Mouse (Mus musculus) CH12.LX (cell line): Measurements from ENCODE around the gene Borcs8. TPM values are rescaled to one million over a fixed set of nuclear protein-coding genes. Genes with fewer than 3 reads are reported as not detected.

Experiments
- DNase-seq: peaks from one replicate; pipeline ENCODE4 v3.0.0-alpha.2; 2013; ENCODE audit errors: extremely low read depth
- H3K27ac ChIP-seq: 2 replicates; pipeline ENCODE4 v1.5.1; 2012; ENCODE audit warnings: low read depth, mild to moderate bottlenecking, control low read depth, moderate library complexity; ENCODE audit not compliant: insufficient read depth
- H3K27me3 ChIP-seq: replicated peaks from 2 replicates; pipeline ENCODE3; 2012; ENCODE audit warnings: inconsistent platforms
- H3K36me3 ChIP-seq, 2 experiments: replicated peaks in 1 of 2; 2 replicates each; pipeline versions ENCODE3 to v1.6.1; 2012; ENCODE audit warnings: inconsistent platforms in 1 of 2, low read length in 1 of 2, mild to moderate bottlenecking in 1 of 2, mixed read lengths in 1 of 2, moderate library complexity in 1 of 2; ENCODE audit not compliant: control insufficient read depth in 1 of 2, insufficient read depth in 1 of 2
- H3K4me1 ChIP-seq, 2 experiments: 2 replicates each; pipeline ENCODE4 v1.6.1; 2012; ENCODE audit warnings: inconsistent platforms in 1 of 2, moderate library complexity in 1 of 2; ENCODE audit not compliant: insufficient read depth in 2 of 2, control insufficient read depth in 1 of 2
- H3K4me2 ChIP-seq: 2 replicates; pipeline ENCODE4 v1.6.1; 2012; ENCODE audit warnings: low read depth, mild to moderate bottlenecking, control low read depth; ENCODE audit not compliant: poor library complexity, insufficient read depth, severe bottlenecking
- H3K4me3 ChIP-seq, 3 experiments: fragments of 150-350 bp in 1 of 3; sonication (generic) in 1 of 3; replicated peaks in 1 of 3; 2 replicates each; pipeline versions ENCODE3 to v1.5.1; 2011 to 2012; ENCODE audit warnings: low read depth in 2 of 3, low read length in 2 of 3, mild to moderate bottlenecking in 2 of 3, moderate library complexity in 2 of 3, control low read depth in 1 of 3, improper control_type of control experiment in 1 of 3, inconsistent platforms in 1 of 3, mixed read lengths in 1 of 3; ENCODE audit not compliant: poor library complexity in 1 of 3
- H3K79me2 ChIP-seq: replicated peaks from 2 replicates; pipeline ENCODE4 v1.6.1; 2012; ENCODE audit warnings: mild to moderate bottlenecking, moderate library complexity; ENCODE audit not compliant: control insufficient read depth, poor library complexity, insufficient read depth, severe bottlenecking; ENCODE audit errors: extremely low read depth
- H3K9ac ChIP-seq: 2 replicates; pipeline ENCODE4 v1.6.1; 2012; ENCODE audit warnings: low read depth, mild to moderate bottlenecking, control low read depth, moderate library complexity; ENCODE audit not compliant: insufficient read depth
- H3K9me3 ChIP-seq: replicated peaks from 2 replicates; pipeline ENCODE3; 2012; ENCODE audit warnings: low read length, inconsistent platforms, mixed read lengths
- BHLHE40 ChIP-seq: IDR thresholded peaks from 2 replicates; pipeline ENCODE4 v1.6.1; 2011; ENCODE audit warnings: mild to moderate bottlenecking, low read depth, low read length, improper control_type of control experiment
- CHD1 ChIP-seq: IDR thresholded peaks from 2 replicates; pipeline ENCODE4 v1.6.1; 2012; ENCODE audit warnings: low read depth, low read length, improper control_type of control experiment, inconsistent platforms
- E2F4 ChIP-seq: IDR thresholded peaks from 2 replicates; pipeline ENCODE4 v1.6.1; 2011; ENCODE audit warnings: low read depth, low read length, improper control_type of control experiment; ENCODE audit not compliant: insufficient replicate concordance
- ETS1 ChIP-seq: conservative IDR thresholded peaks from 2 replicates; pipeline ENCODE4 v1.6.1; 2012; ENCODE audit warnings: low read depth, mild to moderate bottlenecking, inconsistent platforms, low read length, improper control_type of control experiment, moderate library complexity
- IRF4 ChIP-seq: IDR thresholded peaks from 2 replicates; pipeline ENCODE4 v1.6.1; 2014; ENCODE audit warnings: low read depth, mild to moderate bottlenecking, inconsistent platforms, low read length, improper control_type of control experiment
- JUN ChIP-seq: IDR thresholded peaks from 2 replicates; pipeline ENCODE4 v1.6.1; 2011; ENCODE audit warnings: low read depth, mild to moderate bottlenecking, low read length, improper control_type of control experiment, moderate library complexity; ENCODE audit not compliant: insufficient read depth
- MAX ChIP-seq: IDR thresholded peaks from 2 replicates; pipeline ENCODE4 v1.6.1; 2011; ENCODE audit warnings: low read length, improper control_type of control experiment
- MEF2A ChIP-seq: IDR thresholded peaks from 2 replicates; pipeline ENCODE4 v1.6.1; 2014; ENCODE audit warnings: low read depth, mild to moderate bottlenecking, inconsistent platforms, low read length, improper control_type of control experiment, borderline replicate concordance
- MXI1 ChIP-seq: IDR thresholded peaks from 2 replicates; pipeline ENCODE4 v1.6.1; 2011; ENCODE audit warnings: mild to moderate bottlenecking, low read depth, low read length, improper control_type of control experiment
- NELFE ChIP-seq: IDR thresholded peaks from 2 replicates; pipeline ENCODE4 v1.6.1; 2011; ENCODE audit warnings: low read depth, low read length, improper control_type of control experiment
- POLR2AphosphoS2 ChIP-seq: IDR thresholded peaks from 2 replicates; pipeline ENCODE4 v1.6.1; 2011; ENCODE audit warnings: low read depth, low read length, improper control_type of control experiment
- SIN3A ChIP-seq: IDR thresholded peaks from 2 replicates; pipeline ENCODE4 v1.6.1; 2012; ENCODE audit warnings: low read length, improper control_type of control experiment, inconsistent platforms
- SMC3 ChIP-seq: IDR thresholded peaks from 2 replicates; pipeline ENCODE4 v1.6.1; 2011; ENCODE audit warnings: low read depth, low read length, improper control_type of control experiment
- UBTF ChIP-seq: IDR thresholded peaks from 2 replicates; pipeline ENCODE4 v1.6.1; 2012; ENCODE audit warnings: low read depth, mild to moderate bottlenecking, inconsistent platforms, low read length, improper control_type of control experiment, moderate library complexity
- USF2 ChIP-seq: conservative IDR thresholded peaks from 2 replicates; pipeline ENCODE4 v1.6.1; 2011; ENCODE audit warnings: low read depth, low read length, improper control_type of control experiment
- ZC3H11A ChIP-seq: IDR thresholded peaks from 2 replicates; pipeline ENCODE4 v1.6.1; 2012; ENCODE audit warnings: low read depth, mild to moderate bottlenecking, inconsistent platforms, low read length, improper control_type of control experiment
- ZMIZ1 ChIP-seq: IDR thresholded peaks from 2 replicates; pipeline ENCODE4 v1.6.1; 2012; ENCODE audit warnings: low read depth, mild to moderate bottlenecking, inconsistent platforms, low read length, improper control_type of control experiment
- ZNF384 ChIP-seq: IDR thresholded peaks from 2 replicates; pipeline ENCODE4 v1.6.1; 2012; ENCODE audit warnings: low read depth, low read length, improper control_type of control experiment, inconsistent platforms
- dilution Hi-C: fragments of 300-500 bp; cut with MboI; formaldehyde crosslinking; loops from 2 replicates; pipeline ENCODE4 v1.14.3; 2020; ENCODE audit warnings: low sequenced_read_pairs; ENCODE audit not compliant: extremely low pct_unique_long_range_greater_than_20kb, extremely low pct_ligation_motif_present
- in situ Hi-C: fragments of 300-500 bp; cut with MboI; formaldehyde crosslinking; loops from 3 replicates; pipeline ENCODE4 v1.14.3; 2019; ENCODE audit warnings: low sequenced_read_pairs, low pct_ligation_motif_present, low pct_unique_long_range_greater_than_20kb, mixed read lengths
- polyA plus RNA-seq: library from polyadenylated mRNA; unstranded; fragments of >175 nt; gene quantifications from 2 replicates; pipeline ENCODE4 v1.2.1, GENCODE M21; 2012; ENCODE audit warnings: low read depth; ENCODE audit not compliant: insufficient read length
- total RNA-seq, 2 experiments: library from RNA; depleted of rRNA; stranded (reverse); fragments of 300-350 nt in 1 of 2; fragments of >200 nt in 1 of 2; gene quantifications; 2 replicates each; pipeline ENCODE4 v1.2.3; 2012 to 2014

Borcs8 gene
- total and polyA plus RNA-seq, 3 experiments: 22.2 to 56.4 (median 44.0) TPM

DNA sequence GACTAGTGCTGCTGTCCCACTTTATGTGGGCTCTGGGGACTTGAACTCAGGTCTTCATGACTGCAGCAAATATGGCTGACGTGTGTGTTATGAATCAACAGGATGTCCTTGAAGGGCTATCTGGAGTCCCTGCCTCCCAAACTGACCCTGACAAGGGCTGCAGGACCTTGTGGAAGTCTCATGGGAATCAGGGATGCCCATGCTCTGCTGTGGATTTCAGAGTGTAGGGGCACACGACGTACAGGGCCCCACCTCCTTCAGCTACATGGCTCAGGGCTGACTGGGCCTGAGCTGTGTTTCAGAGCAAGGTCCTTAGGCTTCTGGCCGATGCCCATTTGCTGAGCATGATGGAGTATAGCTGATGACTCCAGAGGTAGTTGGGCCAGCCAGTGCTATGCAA lies 43.9 kb downstream of the Borcs8 start:
- no peaks in the 10 kb centered on the region for H3K9me3 ChIP-seq
- in situ Hi-C loops (no loop called here), dilution Hi-C loops (no loop called here)
- no peak for DNase-seq
- H3K27ac ChIP-seq: no peak overlapping the region
- no peak overlapping the region for H3K4me3 ChIP-seq
- H3K4me2 ChIP-seq: no peak overlapping the region
- no peaks in the 10 kb centered on the region for H3K4me1 ChIP-seq
- H3K79me2 ChIP-seq: no peaks in the 10 kb centered on the region
- no peaks in the 10 kb centered on the region for H3K27me3 ChIP-seq
- peaks cover 48 to 86% of the 10 kb centered on the region in 2 experiments for H3K36me3 ChIP-seq
- no peak overlapping the region for H3K9ac ChIP-seq
- no peak for TF ChIP-seq ZNF384

GRCm38 (mm10) chr8:70188707-70189106 lies 49.4 kb downstream of the Borcs8 start:
- Histone ChIP-seq H3K4me1 (peaks cover 0 to 4% of the 10 kb centered on the region in 2 experiments; a peak in 1 of 4 replicates), H3K4me2 (no peak overlapping the region), H3K27me3 (no peaks in the 10 kb centered on the region), H3K4me3 (no peak overlapping the region), H3K9ac (no peak overlapping the region), H3K9me3 (no peaks in the 10 kb centered on the region), H3K79me2 (no peaks in the 10 kb centered on the region), H3K27ac (no peak overlapping the region), H3K36me3 (peaks cover 25 to 84% of the 10 kb centered on the region in 2 experiments)
- dilution Hi-C loops: no loop called here
- TF ChIP-seq ZC3H11A: no peak
- no peak for TF ChIP-seq IRF4
- TF ChIP-seq CHD1: no peak
- no peak for TF ChIP-seq JUN
- no peak for TF ChIP-seq MXI1
- no peak for TF ChIP-seq BHLHE40
- no peak for TF ChIP-seq USF2
- no peak for TF ChIP-seq ETS1
- no peak for TF ChIP-seq UBTF
- no peak for TF ChIP-seq NELFE
- TF ChIP-seq SIN3A: no peak
- no peak for TF ChIP-seq SMC3
- no peak for TF ChIP-seq ZMIZ1
- TF ChIP-seq E2F4: no peak
- TF ChIP-seq POLR2AphosphoS2: no peak
- TF ChIP-seq MEF2A: no peak
- no peak for TF ChIP-seq MAX
- no peak for DNase-seq
- in situ Hi-C loops: no loop called here
